Mouse (Mus musculus): Measurements from ENCODE around the gene Defb25. TPM values are rescaled to one million over a fixed set of nuclear protein-coding genes. Genes with fewer than 3 reads are reported as not detected.

The Defb25 gene
- polyA plus RNA-seq, 1 experiment from 2014 or later = not detected

DNA sequence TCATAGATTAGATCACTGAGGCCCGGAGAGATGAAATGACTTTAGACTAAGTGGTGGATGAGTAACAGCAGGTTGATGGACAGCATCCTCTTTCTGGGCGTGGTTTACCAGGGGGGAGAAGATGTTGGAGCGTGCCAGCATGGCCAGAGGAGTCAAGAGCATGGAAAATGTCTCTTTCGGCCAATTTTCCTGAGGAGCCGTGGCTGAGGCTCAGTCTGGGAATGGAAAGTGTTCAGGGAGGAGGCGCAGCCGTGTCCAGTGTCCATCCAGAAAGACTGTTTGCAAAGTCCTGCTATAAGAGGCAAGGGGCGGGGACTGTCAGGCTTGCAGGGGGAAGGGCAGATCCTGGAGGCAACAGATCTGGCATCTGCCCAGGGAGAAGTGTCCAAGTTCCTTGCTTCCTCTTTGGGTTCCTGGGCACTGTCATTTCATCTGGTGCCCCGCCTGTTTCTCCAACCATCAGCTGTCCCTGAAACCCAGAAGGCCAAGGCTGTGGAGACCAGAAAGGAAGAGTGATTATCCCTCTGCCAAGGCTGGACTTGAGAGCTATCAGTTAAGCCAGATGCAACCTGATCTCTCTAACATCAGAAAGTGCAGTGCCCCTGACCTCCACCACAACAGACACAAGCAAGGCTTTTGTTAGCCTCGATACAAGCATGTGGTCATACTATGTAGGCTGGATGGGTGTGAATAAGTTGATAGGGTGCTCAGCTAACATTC, 30.2 kb upstream of the Defb25 start:
- no peak for TF ChIP-seq CTCF (IDR thresholded peaks at IDR 0.05)
- DNase-seq (ENCODE audit: low read depth, low spot score) = no peak
- H3K27me3 ChIP-seq = no peaks in the 10 kb centered on the region
- in situ Hi-C loops (cut with MboI; ENCODE audit: low pct_unique_long_range_greater_than_20kb) = no loop called here
- ChIA-PET CTCF (no interaction called here), POLR2A (no interaction called here)
- peak; percentile 47 for ATAC-seq

- in situ Hi-C loops (cut with MboI; ENCODE audit: low pct_unique_long_range_greater_than_20kb) = no loop called here
- H3K27me3 ChIP-seq = no peaks in the 10 kb centered on the region
- CTCF ChIA-PET = no interaction called here
- DNase-seq (ENCODE audit: low read depth, low spot score) (no peak), ATAC-seq (no peak)
- no peak for TF ChIP-seq CTCF (IDR thresholded peaks at IDR 0.05)
- POLR2A ChIA-PET = no interaction called here
These were observed 16.7 kb upstream of the Defb25 start for GRCm38 (mm10) chr2:152639406-152640113.

- POLR2A ChIA-PET = no interaction called here
- H3K27me3 ChIP-seq = no peaks in the 10 kb centered on the region
- in situ Hi-C loops (cut with MboI; ENCODE audit: low pct_unique_long_range_greater_than_20kb) = no loop called here
- no peak for TF ChIP-seq CTCF (IDR thresholded peaks at IDR 0.05)
- no peak for ATAC-seq
- CTCF ChIA-PET = no interaction called here
- no peak for DNase-seq (ENCODE audit: low read depth, low spot score)
These were observed 16.0 kb upstream of the Defb25 start for GRCm38 (mm10) chr2:152638865-152639264.

- TF ChIP-seq CTCF (IDR thresholded peaks at IDR 0.05) = no peak
- POLR2A ChIA-PET = no interaction called here
- DNase-seq (ENCODE audit: low read depth, low spot score) (no peak), ATAC-seq (no peak)
- CTCF ChIA-PET = no interaction called here
- H3K27me3 ChIP-seq = no peaks in the 10 kb centered on the region
- in situ Hi-C loops (cut with MboI; ENCODE audit: low pct_unique_long_range_greater_than_20kb) = no loop called here
These were observed 14.5 kb upstream of the Defb25 start for GRCm38 (mm10) chr2:152637381-152637780.

- DNase-seq (ENCODE audit: low read depth, low spot score) (no peak), ATAC-seq (no peak)
- in situ Hi-C loops (cut with MboI; ENCODE audit: low pct_unique_long_range_greater_than_20kb) = no loop called here
- ChIA-PET POLR2A (no interaction called here), CTCF (no interaction called here)
- no peaks in the 10 kb centered on the region for H3K27me3 ChIP-seq
- TF ChIP-seq CTCF (IDR thresholded peaks at IDR 0.05) = no peak
These were observed 14.1 kb upstream of the Defb25 start for GRCm38 (mm10) chr2:152637006-152637322.

GRCm38 (mm10) chr2:152636246-152637005, 13.6 kb upstream of the Defb25 start:
- in situ Hi-C loops (cut with MboI; ENCODE audit: low pct_unique_long_range_greater_than_20kb) = no loop called here
- DNase-seq (ENCODE audit: low read depth, low spot score) (no peak), ATAC-seq (no peak)
- ChIA-PET CTCF (interaction anchor here (1.3 kb wide), 1 partner anchor 21 kb away, joined by 3 read pairs; no protein-coding TSS in a partner anchor), POLR2A (no interaction called here)
- TF ChIP-seq CTCF (IDR thresholded peaks at IDR 0.05) = no peak
- H3K27me3 ChIP-seq = no peaks in the 10 kb centered on the region

- ChIA-PET POLR2A (no interaction called here), CTCF (interaction anchor here (1.0 to 2.1 kb wide), 2 partner anchors 8 to 11 kb away, joined by 3 to 4 read pairs; partner anchors contain the start of gene Defb25)
- no peaks in the 10 kb centered on the region for H3K27me3 ChIP-seq
- DNase-seq (ENCODE audit: low read depth, low spot score) = no peak
- no peak for ATAC-seq
- TF ChIP-seq CTCF (IDR thresholded peaks at IDR 0.05) = no peak
- in situ Hi-C loops (cut with MboI; ENCODE audit: low pct_unique_long_range_greater_than_20kb) = no loop called here
These were observed 11.5 kb upstream of the Defb25 start for GRCm38 (mm10) chr2:152634311-152634710.

DNA sequence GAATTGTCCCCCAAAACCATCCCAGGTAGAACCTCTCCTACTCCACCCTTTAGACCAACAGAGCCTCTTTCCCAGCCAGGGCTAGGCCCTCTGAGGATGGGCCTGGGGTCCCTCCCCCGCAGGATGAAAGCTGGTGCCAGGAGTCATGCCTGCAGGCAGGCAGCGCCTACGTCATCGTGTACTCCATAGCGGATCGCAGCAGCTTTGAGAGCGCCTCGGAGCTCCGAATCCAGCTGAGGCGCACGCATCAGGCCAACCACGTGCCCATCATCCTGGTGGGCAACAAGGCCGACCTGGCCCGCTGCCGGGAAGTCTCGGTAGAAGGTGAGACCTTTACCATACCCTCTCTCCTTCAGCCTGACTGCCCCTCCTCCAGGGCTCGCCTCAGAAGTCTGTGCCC, 10.5 kb upstream of the Defb25 start:
- TF ChIP-seq CTCF (IDR thresholded peaks at IDR 0.05) = no peak
- in situ Hi-C loops (cut with MboI; ENCODE audit: low pct_unique_long_range_greater_than_20kb) = no loop called here
- DNase-seq (ENCODE audit: low read depth, low spot score) (no peak), ATAC-seq (no peak)
- ChIA-PET CTCF (interaction anchor here (1.0 to 2.1 kb wide), 2 partner anchors 9 to 10 kb away, joined by 3 to 4 read pairs; partner anchors contain the start of gene Defb25), POLR2A (no interaction called here)
- H3K27me3 ChIP-seq = no peaks in the 10 kb centered on the region

DNA sequence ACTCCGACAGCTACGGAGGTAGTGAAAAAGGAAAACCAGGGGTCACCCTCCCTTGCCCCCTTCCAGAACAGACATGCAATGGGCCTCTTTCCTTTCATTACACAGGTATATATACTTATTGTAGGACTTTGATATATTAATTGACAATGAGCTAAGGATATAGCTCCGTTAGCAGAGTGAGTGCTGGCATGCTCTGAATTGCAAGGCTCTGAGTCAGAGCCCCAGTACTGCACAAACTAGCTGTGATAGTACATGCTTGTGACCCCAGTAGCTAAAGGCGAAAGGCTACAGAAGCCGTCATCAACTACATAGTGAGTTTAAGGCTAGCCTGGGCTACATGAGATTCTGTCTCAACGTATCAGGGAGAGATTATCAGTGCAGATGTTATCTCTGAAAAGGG, 7.1 kb upstream of the Defb25 start:
- H3K27me3 ChIP-seq = no peaks in the 10 kb centered on the region
- TF ChIP-seq CTCF (IDR thresholded peaks at IDR 0.05) = no peak
- POLR2A ChIA-PET = no interaction called here

GRCm38 (mm10) chr2:152629239-152629638, 6.4 kb upstream of the Defb25 start:
- no peak for DNase-seq (ENCODE audit: low read depth, low spot score)
- POLR2A ChIA-PET = no interaction called here
- H3K27me3 ChIP-seq = no peaks in the 10 kb centered on the region
- in situ Hi-C loops (cut with MboI; ENCODE audit: low pct_unique_long_range_greater_than_20kb) = no loop called here
- no peak for TF ChIP-seq CTCF (IDR thresholded peaks at IDR 0.05)
- ATAC-seq = no peak
- CTCF ChIA-PET = interaction anchor here (1.0 to 2.0 kb wide), 2 partner anchors 10 to 14 kb away, joined by 3 to 8 read pairs; no protein-coding TSS in a partner anchor

More for the DNA sequence above, 7.1 kb upstream of the Defb25 start:
- ATAC-seq (peak; percentile 58), DNase-seq (ENCODE audit: low read depth, low spot score) (no peak)
- CTCF ChIA-PET = interaction anchor here (1.0 to 2.0 kb wide), 3 partner anchors 11 to 39 kb away, joined by 3 to 8 read pairs (median 4); partner anchors contain the start of gene H13
- in situ Hi-C loops (cut with MboI; ENCODE audit: low pct_unique_long_range_greater_than_20kb) = no loop called here

DNA sequence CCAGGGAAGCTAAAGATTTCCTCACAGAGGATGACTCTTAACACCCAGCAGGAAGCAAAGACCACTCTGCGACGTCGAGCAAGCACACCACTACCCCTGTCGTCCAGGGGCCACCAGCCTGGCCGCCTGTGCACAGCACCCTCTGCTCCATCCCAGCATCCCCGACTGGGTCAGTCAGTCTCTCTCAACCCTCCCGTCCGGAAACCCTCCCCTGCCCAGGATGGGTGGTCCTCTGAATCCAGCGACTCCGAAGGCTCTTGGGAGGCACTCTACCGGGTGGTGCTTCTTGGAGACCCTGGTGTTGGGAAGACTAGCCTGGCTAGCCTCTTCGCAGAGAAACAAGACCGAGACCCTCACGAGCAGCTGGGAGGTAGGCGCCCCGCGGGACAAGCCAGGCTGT, 5.2 kb upstream of the Defb25 start:
- TF ChIP-seq CTCF (IDR thresholded peaks at IDR 0.05) = no peak
- ATAC-seq (no peak), DNase-seq (ENCODE audit: low read depth, low spot score) (no peak)
- POLR2A ChIA-PET = no interaction called here
- CTCF ChIA-PET = no interaction called here
- H3K27me3 ChIP-seq = no peaks in the 10 kb centered on the region
- in situ Hi-C loops (cut with MboI; ENCODE audit: low pct_unique_long_range_greater_than_20kb) = no loop called here
